Mouse (Mus musculus) lung, embryonic 15.5 days (tissue): ENCODE results near the gene Sec24c. TPM values are rescaled to one million over a fixed set of nuclear protein-coding genes. Genes with fewer than 3 reads are reported as not detected.

Experiments
- ATAC-seq: fragments of 200-750 bp; cut with Nextera tagmentation; 2 replicates; pipeline ENCODE4 v1.8.0; 2017; ENCODE audit warnings: moderate number of reproducible peaks, borderline replicate concordance; ENCODE audit not compliant: low FRiP score, low TSS enrichment; ENCODE audit errors: extremely low read depth
- H3K27ac ChIP-seq: fragments of 300-500 bp; sonication (generic); 2 replicates; pipeline ENCODE4 v1.5.1; 2015; ENCODE audit warnings: moderate library complexity, mild to moderate bottlenecking, inconsistent platforms
- H3K27me3 ChIP-seq: fragments of 300-500 bp; sonication (generic); 2 replicates; pipeline ENCODE4 v1.6.1; 2015; ENCODE audit warnings: inconsistent platforms
- H3K36me3 ChIP-seq: fragments of 300-500 bp; sonication (generic); 2 replicates; pipeline ENCODE4 v1.6.1; 2015; ENCODE audit warnings: inconsistent platforms
- H3K4me1 ChIP-seq: fragments of 300-500 bp; sonication (generic); 2 replicates; pipeline ENCODE4 v1.6.1; 2015; ENCODE audit warnings: inconsistent platforms
- H3K4me2 ChIP-seq: fragments of 300-500 bp; sonication (generic); 2 replicates; pipeline ENCODE4 v1.6.1; 2015; ENCODE audit warnings: inconsistent platforms, mild to moderate bottlenecking, moderate library complexity
- H3K4me3 ChIP-seq: fragments of 300-500 bp; sonication (generic); 2 replicates; pipeline ENCODE4 v1.5.1; 2015; ENCODE audit warnings: mild to moderate bottlenecking, inconsistent platforms
- H3K9ac ChIP-seq: fragments of 300-500 bp; sonication (generic); 2 replicates; pipeline ENCODE4 v1.6.1; 2015; ENCODE audit warnings: inconsistent platforms
- H3K9me3 ChIP-seq: fragments of 300-500 bp; sonication (generic); 2 replicates; pipeline ENCODE4 v1.6.1; 2016; ENCODE audit warnings: inconsistent platforms
- WGBS: fragments of 180-500 bp; shearing (Covaris S2); methylation state at CpG from one replicate; pipeline ENCODE4 v1.1.7; 2015; 5-methylcytosine and 5-hydroxymethylcytosine counted together
- polyA plus RNA-seq: library from polyadenylated mRNA; unstranded; fragments of >200 nt; fragmentation: Nextera tagmentation; extraction: Ambion mirVana; gene quantifications from 2 replicates; pipeline ENCODE4 v1.2.1, GENCODE M21; 2015

The Sec24c gene
- polyA plus RNA-seq, 1 experiment from 2014 or later, result 92.8 TPM

DNA sequence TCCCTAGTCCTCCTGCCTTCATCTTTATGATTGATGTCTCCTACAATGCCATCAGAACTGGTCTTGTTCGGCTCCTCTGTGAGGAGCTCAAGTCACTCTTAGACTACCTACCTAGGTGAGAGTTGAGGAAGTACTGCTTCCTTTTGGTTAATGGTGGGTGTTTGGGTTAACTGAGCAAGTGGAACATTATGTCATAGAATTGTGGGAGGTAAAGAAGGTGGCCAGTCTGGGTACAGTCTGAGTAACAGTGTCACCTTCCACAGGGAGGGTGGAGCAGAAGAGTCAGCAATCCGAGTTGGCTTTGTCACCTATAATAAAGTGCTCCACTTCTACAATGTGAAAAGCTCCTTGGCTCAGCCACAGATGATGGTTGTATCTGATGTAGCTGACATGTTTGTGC, 14.9 kb downstream of the Sec24c start:
- Histone ChIP-seq H3K9me3 (no peaks in the 10 kb centered on the region), H3K4me2 (no peak overlapping the region), H3K36me3 (peaks cover 98% of the 10 kb centered on the region), H3K4me3 (no peak overlapping the region), H3K9ac (no peak overlapping the region), H3K27me3 (no peaks in the 10 kb centered on the region), H3K27ac (no peak overlapping the region), H3K4me1 (peaks cover 2% of the 10 kb centered on the region)
- WGBS, result 78% methylated on average over 2 of the region's 2 CpGs
- no peak for ATAC-seq

GRCm38 (mm10) chr14:20691772-20692171, 17.7 kb downstream of the Sec24c start:
- H3K27me3 ChIP-seq, result no peaks in the 10 kb centered on the region
- H3K9me3 ChIP-seq, result no peaks in the 10 kb centered on the region
- WGBS, result 90% methylated on average over 6 of the region's 6 CpGs
- no peak for ATAC-seq
- no peak overlapping the region for H3K27ac ChIP-seq
- no peak overlapping the region for H3K9ac ChIP-seq
- no peak overlapping the region for H3K4me2 ChIP-seq
- H3K36me3 ChIP-seq, result peaks cover 73% of the 10 kb centered on the region
- H3K4me1 ChIP-seq, result peaks cover 20% of the 10 kb centered on the region
- H3K4me3 ChIP-seq, result no peak overlapping the region

GRCm38 (mm10) chr14:20693589-20694101, 19.5 kb downstream of the Sec24c start:
- WGBS, result 86% methylated on average over 10 of the region's 10 CpGs
- Histone ChIP-seq H3K36me3 (peaks cover 61% of the 10 kb centered on the region), H3K27me3 (no peaks in the 10 kb centered on the region), H3K9me3 (no peaks in the 10 kb centered on the region), H3K4me1 (peaks cover 37% of the 10 kb centered on the region), H3K9ac (no peak overlapping the region), H3K4me2 (no peak overlapping the region), H3K27ac (no peak overlapping the region), H3K4me3 (no peak overlapping the region)
- no peak for ATAC-seq

DNA sequence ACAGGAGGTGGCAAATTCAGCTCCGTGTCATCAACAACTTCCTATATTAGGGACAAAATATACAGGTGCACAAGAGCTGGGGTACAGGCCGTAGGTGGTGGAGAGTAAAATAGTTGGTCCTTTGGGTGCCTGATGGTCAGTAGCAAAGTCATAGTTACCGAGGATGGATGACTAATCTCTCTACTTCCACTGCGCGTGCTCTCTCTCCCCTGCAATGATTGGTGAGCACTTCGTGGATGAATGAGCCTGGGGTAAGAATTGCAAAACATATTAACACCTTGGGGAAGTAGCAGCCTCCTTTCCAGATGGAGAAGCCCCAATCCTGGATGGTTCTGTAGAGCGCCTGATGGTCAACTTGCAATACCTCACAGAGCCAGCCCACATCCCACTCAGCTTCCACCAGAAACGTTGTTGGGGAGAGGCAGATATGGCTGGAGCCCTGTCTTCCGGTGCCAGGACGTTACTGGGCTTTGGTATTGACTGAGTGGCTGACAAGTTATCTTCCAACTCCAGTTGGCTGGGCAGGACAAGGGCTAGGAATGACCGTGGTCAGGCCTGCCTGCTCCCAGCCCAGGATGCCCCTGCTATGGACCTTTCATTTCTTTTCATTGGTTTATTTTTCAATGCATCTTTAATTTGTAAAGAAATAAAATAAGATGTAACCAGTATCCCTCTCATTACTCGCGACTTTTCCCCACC, 20.2 kb downstream of the Sec24c start:
- peaks cover 54% of the 10 kb centered on the region for H3K36me3 ChIP-seq
- peaks cover 41% of the 10 kb centered on the region for H3K4me1 ChIP-seq
- WGBS, result 41% methylated on average over 13 of the region's 13 CpGs
- peak overlapping the region; percentile 74 for H3K4me2 ChIP-seq
- ATAC-seq, result no peak
- peak overlapping the region; percentile 99 for H3K27ac ChIP-seq
- H3K9ac ChIP-seq, result peak overlapping the region; percentile 93; the same call in 1 of the 2 replicates
- H3K9me3 ChIP-seq, result no peaks in the 10 kb centered on the region
- no peaks in the 10 kb centered on the region for H3K27me3 ChIP-seq
- H3K4me3 ChIP-seq, result peak overlapping the region; percentile 92

- peak within 1 kb of the TSS; percentile 92 for H3K4me3 ChIP-seq
- H3K9ac ChIP-seq, result peak within 1 kb of the TSS; percentile 93
- no peaks in the 10 kb centered on the region for H3K27me3 ChIP-seq
- peak within 1 kb of the TSS; percentile 99 for H3K27ac ChIP-seq
- peak within 1 kb of the TSS; percentile 74 for H3K4me2 ChIP-seq
- WGBS, result under 1% methylated on average over 111 of the region's 111 CpGs
- H3K36me3 ChIP-seq, result peaks cover 46% of the 10 kb centered on the region
- H3K4me1 ChIP-seq, result peaks cover 48% of the 10 kb centered on the region
- ATAC-seq, result peak; percentile 92
- no peaks in the 10 kb centered on the region for H3K9me3 ChIP-seq
Measured at GRCm38 (mm10) chr14:20694884-20695760, 21.0 kb downstream of the Sec24c start, which contains the start of gene Fut11. Gene Fut11 (plus strand): TSS chr14:20694968.

DNA sequence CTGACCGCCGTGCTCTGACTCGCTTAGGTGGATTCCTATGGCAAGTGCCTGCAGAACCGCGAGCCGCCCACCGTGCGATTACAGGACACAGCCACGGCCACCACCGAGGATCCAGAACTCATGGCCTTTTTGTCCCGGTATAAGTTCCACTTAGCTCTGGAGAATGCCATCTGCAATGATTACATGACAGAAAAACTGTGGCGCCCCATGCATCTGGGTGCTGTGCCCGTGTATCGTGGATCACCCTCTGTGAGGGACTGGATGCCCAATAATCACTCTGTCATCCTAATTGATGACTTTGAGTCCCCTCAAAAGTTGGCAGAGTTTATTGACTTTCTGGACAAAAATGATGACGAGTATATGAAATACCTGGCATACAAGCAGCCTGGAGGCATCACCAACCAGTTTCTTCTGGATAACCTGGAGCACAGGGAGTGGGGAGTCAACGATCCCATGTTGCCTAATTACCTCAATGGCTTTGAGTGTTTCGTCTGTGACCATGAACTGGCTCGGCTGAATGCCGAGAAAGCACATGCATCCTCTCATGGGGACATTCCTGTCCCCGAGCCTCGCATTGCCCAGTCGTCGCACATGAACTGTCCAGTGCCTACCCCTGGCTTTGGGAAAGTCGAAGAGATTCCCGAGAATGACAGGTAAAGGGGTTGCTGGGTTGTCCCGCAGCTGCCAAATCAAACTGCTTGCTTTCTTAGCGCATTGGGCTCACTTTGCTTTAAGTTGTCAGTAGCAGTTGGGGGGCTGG, 21.8 kb downstream of the Sec24c start:
- Histone ChIP-seq H3K27ac (peak overlapping the region; percentile 99), H3K4me1 (peaks cover 54% of the 10 kb centered on the region), H3K9ac (peak overlapping the region; percentile 93), H3K27me3 (no peaks in the 10 kb centered on the region), H3K36me3 (peaks cover 40% of the 10 kb centered on the region), H3K4me2 (peak overlapping the region; percentile 74), H3K4me3 (peak overlapping the region; percentile 92), H3K9me3 (no peaks in the 10 kb centered on the region)
- no peak for ATAC-seq
- WGBS, result 7% methylated on average over 27 of the region's 27 CpGs

- H3K27me3 ChIP-seq, result no peaks in the 10 kb centered on the region
- H3K4me3 ChIP-seq, result peak overlapping the region; percentile 92
- 9% methylated on average over 1 of the region's 1 CpGs for WGBS
- no peaks in the 10 kb centered on the region for H3K9me3 ChIP-seq
- peaks cover 29% of the 10 kb centered on the region for H3K36me3 ChIP-seq
- H3K4me1 ChIP-seq, result peaks cover 65% of the 10 kb centered on the region
- no peak overlapping the region for H3K27ac ChIP-seq
- ATAC-seq, result no peak
- no peak overlapping the region for H3K9ac ChIP-seq
- peak overlapping the region; percentile 74 for H3K4me2 ChIP-seq
Measured at GRCm38 (mm10) chr14:20696986-20697385, 22.9 kb downstream of the Sec24c start.

DNA sequence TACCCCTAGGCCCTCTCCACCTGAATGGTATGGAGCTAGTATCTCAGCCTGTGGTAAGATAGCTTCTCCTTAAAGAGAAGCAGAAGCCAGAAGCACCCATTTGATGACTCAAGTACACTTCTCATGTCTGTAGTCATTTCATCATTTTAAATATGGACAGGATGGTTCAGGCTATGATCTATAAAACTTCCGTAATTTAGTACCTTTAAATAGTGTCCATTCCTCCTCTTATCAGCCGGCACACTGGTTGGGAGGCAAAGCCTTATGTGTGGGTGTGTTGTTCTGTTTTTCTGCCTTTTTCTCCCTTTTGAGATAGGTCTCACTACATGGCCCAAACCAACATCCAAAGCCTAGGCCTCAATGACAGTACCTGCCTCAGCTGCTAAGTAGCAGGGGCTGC, 24.4 kb downstream of the Sec24c start:
- Histone ChIP-seq H3K4me1 (peaks cover 66% of the 10 kb centered on the region), H3K4me3 (no peak overlapping the region), H3K9ac (0 out of 2 replicates have a peak overlapping the region, but pooled peaks have one; percentile 15), H3K4me2 (no peak overlapping the region), H3K36me3 (peaks cover 14% of the 10 kb centered on the region), H3K27ac (no peak overlapping the region), H3K9me3 (no peaks in the 10 kb centered on the region), H3K27me3 (no peaks in the 10 kb centered on the region)
- 80% methylated on average over 2 of the region's 2 CpGs for WGBS
- no peak for ATAC-seq

GRCm38 (mm10) chr14:20700362-20700761, 26.3 kb downstream of the Sec24c start:
- H3K4me2 ChIP-seq, result no peak overlapping the region
- no peak overlapping the region for H3K4me3 ChIP-seq
- no peak overlapping the region for H3K9ac ChIP-seq
- ATAC-seq, result no peak
- peaks cover 18% of the 10 kb centered on the region for H3K36me3 ChIP-seq
- no peak overlapping the region for H3K27ac ChIP-seq
- H3K9me3 ChIP-seq, result no peaks in the 10 kb centered on the region
- H3K27me3 ChIP-seq, result no peaks in the 10 kb centered on the region
- 77% methylated on average over 3 of the region's 3 CpGs for WGBS
- peaks cover 66% of the 10 kb centered on the region for H3K4me1 ChIP-seq

GRCm38 (mm10) chr14:20701554-20701953, 27.4 kb downstream of the Sec24c start:
- peak overlapping the region; percentile 77 for H3K4me3 ChIP-seq
- H3K4me2 ChIP-seq, result peak overlapping the region; percentile 64
- ATAC-seq, result no peak
- H3K9ac ChIP-seq, result peak overlapping the region; percentile 80; the same call in 1 of the 2 replicates
- H3K9me3 ChIP-seq, result no peaks in the 10 kb centered on the region
- 0 out of 2 replicates have a peak overlapping the region, but pooled peaks have one; percentile 89 for H3K27ac ChIP-seq
- 75% methylated on average over 8 of the region's 8 CpGs for WGBS
- H3K36me3 ChIP-seq, result peaks cover 21% of the 10 kb centered on the region
- H3K4me1 ChIP-seq, result peaks cover 60% of the 10 kb centered on the region
- no peaks in the 10 kb centered on the region for H3K27me3 ChIP-seq

GRCm38 (mm10) chr14:20702096-20702740, 28.1 kb downstream of the Sec24c start:
- ATAC-seq, result peak; percentile 5; the same call in 1 of the 2 replicates

More at GRCm38 (mm10) chr14:20702096-20702740, 28.1 kb downstream of the Sec24c start:
- Histone ChIP-seq H3K27ac (peak overlapping the region; percentile 89), H3K36me3 (peaks cover 21% of the 10 kb centered on the region), H3K9me3 (no peaks in the 10 kb centered on the region), H3K9ac (peak overlapping the region; percentile 80), H3K27me3 (no peaks in the 10 kb centered on the region), H3K4me2 (peak overlapping the region; percentile 64), H3K4me1 (peaks cover 56% of the 10 kb centered on the region), H3K4me3 (peak overlapping the region; percentile 77)
- WGBS, result 4% methylated on average over 15 of the region's 15 CpGs
